In genomic region chr10:99577041-99577681, GRCm38 (mm10) we compare ENCODE assay signal across 9 mouse cellular contexts.
DNase-seq lines count a peak whose midpoint lies in the region; ATAC-seq lines count a peak whose summit lies in the region.
"Had no signal": no experiment of that assay in that cellular context is flagged by ENCODE, and none has a peak within 500 bp of the region (broad histone marks: within the 10 kb centered on the region; RNA-seq: fewer than 3 reads in every experiment).

No protein-coding gene starts in this region.

- H3K27me3 ChIP-seq in hindbrain, embryonic 11.5 days (ENCODE audit: control insufficient read depth, insufficient read depth, low read length): no peaks in the 10 kb centered on the region
- H3K27me3 ChIP-seq in midbrain, embryonic 15.5 days (replicated peaks): no peaks in the 10 kb centered on the region
- H3K27me3 ChIP-seq: heart, embryonic 13.5 days had no signal

- ATAC-seq in hindbrain, embryonic 11.5 days (ENCODE audit: low FRiP score): peak; percentile 53; the same call in 1 of the 2 replicates
- peak; percentile 55 for ATAC-seq in midbrain, embryonic 15.5 days (replicated peaks)

- no peak overlapping the region for H3K9ac ChIP-seq in hindbrain, embryonic 11.5 days (ENCODE audit: low read depth, low read length)
- no peak overlapping the region for H3K9ac ChIP-seq in midbrain, embryonic 15.5 days

- peak; percentile 44 to 71 for DNase-seq in right cerebral cortex, adult 2 months (ENCODE audit: low spot score in 2 of 2)
- DNase-seq in right cerebral cortex, postnatal 36 days (ENCODE audit: low spot score in 2 of 2): no peak
- peak; percentile 76 for DNase-seq in adipocyte (ENCODE audit: low spot score)
- DNase-seq in embryo, embryonic 10 days (ENCODE audit: low spot score): peak; percentile 86
- DNase-seq in hindbrain, embryonic 11.5 days (ENCODE audit: low spot score): peak; percentile 74
- DNase-seq in left cerebral cortex, postnatal 14 days (ENCODE audit: low spot score in 2 of 2): peak; percentile 40 to 48
- DNase-seq in thymus, postnatal 36 days: peak; percentile 41 to 42

- H3K4me1 ChIP-seq in hindbrain, embryonic 11.5 days (replicated peaks; ENCODE audit: control insufficient read depth, insufficient read depth, low read length): no peaks in the 10 kb centered on the region
- H3K4me1 ChIP-seq in midbrain, embryonic 15.5 days: peaks cover 17% of the 10 kb centered on the region

- no peaks in the 10 kb centered on the region for H3K36me3 ChIP-seq in hindbrain, embryonic 11.5 days (ENCODE audit: control insufficient read depth, insufficient read depth, low read length)
- H3K36me3 ChIP-seq in midbrain, embryonic 15.5 days (replicated peaks): no peaks in the 10 kb centered on the region
- H3K36me3 ChIP-seq: heart, embryonic 13.5 days had no signal

- no peak overlapping the region for H3K27ac ChIP-seq in hindbrain, embryonic 11.5 days (ENCODE audit: low read depth, low read length)
- no peak overlapping the region for H3K27ac ChIP-seq in midbrain, embryonic 15.5 days
- H3K27ac ChIP-seq: heart, embryonic 13.5 days had no signal

- WGBS in hindbrain, embryonic 11.5 days: 31% methylated on average over 12 of the region's 12 CpGs
- WGBS in midbrain, embryonic 15.5 days: 29% methylated on average over 12 of the region's 12 CpGs

- H3K4me3 ChIP-seq in hindbrain, embryonic 11.5 days (ENCODE audit: low read depth, low read length): no peak overlapping the region
- H3K4me3 ChIP-seq in midbrain, embryonic 15.5 days: no peak overlapping the region
- H3K4me3 ChIP-seq: heart, embryonic 13.5 days had no signal

- H3K4me2 ChIP-seq in hindbrain, embryonic 11.5 days (replicated peaks; ENCODE audit: low read depth, low read length): no peak overlapping the region
- no peak overlapping the region for H3K4me2 ChIP-seq in midbrain, embryonic 15.5 days
- H3K4me2 ChIP-seq: heart, embryonic 13.5 days had no signal

- no peaks in the 10 kb centered on the region for H3K9me3 ChIP-seq in hindbrain, embryonic 11.5 days (ENCODE audit: control insufficient read depth, low read length)
- H3K9me3 ChIP-seq in midbrain, embryonic 15.5 days: no peaks in the 10 kb centered on the region
- H3K9me3 ChIP-seq: heart, embryonic 13.5 days had no signal

- intact Hi-C loops in left cerebral cortex, postnatal 14 days (cut with DNase I): loop anchor here (2.0 to 5.0 kb wide), 2 partner anchors 315 to 410 kb away; partner anchors contain the start of gene Dusp6

Comparison
In these comparisons a context has a peak if more than half of its experiments do, and no peak if none do; other contexts are left out.
1. DNase-seq: peak in right cerebral cortex, adult 2 months (2 of 2), adipocyte (single experiment), embryo, embryonic 10 days (single experiment), hindbrain, embryonic 11.5 days (single experiment), left cerebral cortex, postnatal 14 days (2 of 2) and thymus, postnatal 36 days (2 of 2); none in right cerebral cortex, postnatal 36 days (0 of 2).